ENCODE assay signal across 10 mouse cellular contexts in the genomic region with DNA sequence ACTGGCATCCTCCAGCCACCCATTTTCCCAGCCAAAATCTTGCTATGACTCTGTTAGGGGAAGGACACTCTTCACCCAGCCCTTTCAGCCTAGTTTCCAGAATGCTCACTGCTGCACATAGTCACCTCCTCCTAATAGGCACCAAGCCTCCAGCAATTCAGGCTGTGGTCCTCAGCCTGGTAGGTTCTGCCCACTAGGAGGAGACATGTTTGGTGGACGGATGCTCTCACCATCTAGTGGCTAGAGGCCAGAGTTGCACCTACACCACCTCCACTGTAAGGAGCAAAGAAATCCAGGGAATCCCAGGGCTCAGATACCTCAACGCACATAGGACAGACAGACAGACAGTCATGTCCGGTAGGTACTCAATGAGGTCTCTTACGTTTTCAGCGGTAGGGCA.
DNase-seq lines count a peak whose midpoint lies in the region; ATAC-seq and TF ChIP-seq lines count a peak whose summit lies in the region.
"Had no signal": no experiment of that assay in that cellular context is flagged by ENCODE, and none has a peak within 500 bp of the region (broad histone marks: within the 10 kb centered on the region; RNA-seq: fewer than 3 reads in every experiment).

No protein-coding gene starts in this region.

- H3K4me2 ChIP-seq in hindbrain, embryonic 15.5 days, result no peak overlapping the region
- no peak overlapping the region for H3K4me2 ChIP-seq in hindbrain, embryonic 13.5 days
- H3K4me2 ChIP-seq in forebrain, embryonic 11.5 days (ENCODE audit: low read depth, low read length, severe bottlenecking), result no peak overlapping the region
- H3K4me2 ChIP-seq: embryonic facial prominence, embryonic 12.5 days; limb, embryonic 13.5 days had no signal

- ATAC-seq in hindbrain, embryonic 15.5 days (ENCODE audit: low FRiP score, low read depth), result peak; percentile 23; the same call in 1 of the 2 replicates
- no peak for ATAC-seq in hindbrain, embryonic 13.5 days (ENCODE audit: low FRiP score)
- ATAC-seq in forebrain, embryonic 11.5 days (replicated peaks; ENCODE audit: low FRiP score), result no peak

- no peak overlapping the region for H3K4me3 ChIP-seq in hindbrain, embryonic 15.5 days
- no peak overlapping the region for H3K4me3 ChIP-seq in hindbrain, embryonic 13.5 days
- H3K4me3 ChIP-seq in C2C12 (ENCODE audit: insufficient read depth, poor library complexity, severe bottlenecking), result no peak overlapping the region
- no peak overlapping the region for H3K4me3 ChIP-seq in embryonic fibroblast, embryonic 13.5 days (ENCODE audit: insufficient read depth, low read length)
- no peak overlapping the region for H3K4me3 ChIP-seq in forebrain, embryonic 11.5 days (ENCODE audit: low read depth, low read length)
- H3K4me3 ChIP-seq: embryonic facial prominence, embryonic 12.5 days; limb, embryonic 13.5 days had no signal

- H3K9ac ChIP-seq in hindbrain, embryonic 15.5 days, result no peak overlapping the region
- H3K9ac ChIP-seq in hindbrain, embryonic 13.5 days, result no peak overlapping the region
- no peak overlapping the region for H3K9ac ChIP-seq in forebrain, embryonic 11.5 days (ENCODE audit: low read length)
- H3K9ac ChIP-seq: embryonic facial prominence, embryonic 12.5 days; limb, embryonic 13.5 days had no signal

- no peak for TF ChIP-seq POLR2A in embryonic fibroblast, embryonic 13.5 days (IDR thresholded peaks at IDR 0.05; ENCODE audit: low read depth, low read length)

- peaks cover 18% of the 10 kb centered on the region; the same call in 1 of the 2 replicates for H3K4me1 ChIP-seq in hindbrain, embryonic 15.5 days (replicated peaks)
- H3K4me1 ChIP-seq in hindbrain, embryonic 13.5 days (replicated peaks), result peaks cover 25% of the 10 kb centered on the region
- no peaks in the 10 kb centered on the region for H3K4me1 ChIP-seq in embryonic fibroblast, embryonic 13.5 days (ENCODE audit: control insufficient read depth, insufficient read depth, low read length)
- H3K4me1 ChIP-seq in forebrain, embryonic 11.5 days (replicated peaks; ENCODE audit: control insufficient read depth, insufficient read depth, low read length), result no peaks in the 10 kb centered on the region
- H3K4me1 ChIP-seq: embryonic facial prominence, embryonic 12.5 days had no signal

- no peaks in the 10 kb centered on the region for H3K79me3 ChIP-seq in C2C12 (ENCODE audit: low read depth)

- no peak overlapping the region for H3ac ChIP-seq in C2C12 (ENCODE audit: control insufficient read depth, insufficient read length, low read depth)

- 64% methylated on average over 5 of the region's 5 CpGs for WGBS in hindbrain, embryonic 15.5 days
- 65% methylated on average over 5 of the region's 5 CpGs for WGBS in hindbrain, embryonic 13.5 days
- 66% methylated on average over 5 of the region's 5 CpGs for WGBS in forebrain, embryonic 11.5 days

- DNase-seq in NIH3T3 (ENCODE audit: low read depth), result peak; percentile 54
- DNase-seq in layer of hippocampus, adult 9-11 months, result peak; percentile 51
- DNase-seq in right cerebral cortex, postnatal 10 days (ENCODE audit: low spot score in 2 of 2), result peak; percentile 70 to 74
- no peak for DNase-seq in forebrain, embryonic 11.5 days (ENCODE audit: low spot score)

- TF ChIP-seq CTCF in C2C12 (IDR thresholded peaks at IDR 0.05; ENCODE audit: control insufficient read depth, insufficient read depth, insufficient read length), result peak; percentile 26
- peak; percentile 67; the same call in 1 of the 2 replicates for TF ChIP-seq CTCF in embryonic fibroblast, embryonic 13.5 days (IDR thresholded peaks at IDR 0.05; ENCODE audit: borderline replicate concordance, insufficient read depth, low read length)

- peaks cover 61% of the 10 kb centered on the region for H3K36me3 ChIP-seq in hindbrain, embryonic 15.5 days
- peaks cover 92% of the 10 kb centered on the region for H3K36me3 ChIP-seq in hindbrain, embryonic 13.5 days
- peaks cover 54% of the 10 kb centered on the region for H3K36me3 ChIP-seq in C2C12 (ENCODE audit: control insufficient read depth, insufficient read depth)
- H3K36me3 ChIP-seq in forebrain, embryonic 11.5 days (ENCODE audit: control insufficient read depth, insufficient read depth, low read length), result peaks cover 7% of the 10 kb centered on the region; the same call in 1 of the 2 replicates

- H3K79me2 ChIP-seq in C2C12 (ENCODE audit: control insufficient read depth, insufficient read depth), result no peaks in the 10 kb centered on the region

- no peaks in the 10 kb centered on the region for H3K27me3 ChIP-seq in hindbrain, embryonic 15.5 days
- no peaks in the 10 kb centered on the region for H3K27me3 ChIP-seq in hindbrain, embryonic 13.5 days
- no peaks in the 10 kb centered on the region for H3K27me3 ChIP-seq in C2C12 (ENCODE audit: control insufficient read depth, insufficient read depth, insufficient read length)
- no peaks in the 10 kb centered on the region for H3K27me3 ChIP-seq in forebrain, embryonic 11.5 days (ENCODE audit: control insufficient read depth, insufficient read depth, low read length)
- H3K27me3 ChIP-seq: embryonic facial prominence, embryonic 12.5 days; limb, embryonic 13.5 days had no signal

- H3K27ac ChIP-seq in hindbrain, embryonic 15.5 days (replicated peaks), result no peak overlapping the region
- H3K27ac ChIP-seq in hindbrain, embryonic 13.5 days, result no peak overlapping the region
- no peak overlapping the region for H3K27ac ChIP-seq in embryonic fibroblast, embryonic 13.5 days (ENCODE audit: insufficient read depth, low read length)
- no peak overlapping the region for H3K27ac ChIP-seq in forebrain, embryonic 11.5 days (ENCODE audit: low read depth, low read length)
- H3K27ac ChIP-seq: embryonic facial prominence, embryonic 12.5 days; limb, embryonic 13.5 days had no signal

- no peaks in the 10 kb centered on the region for H3K9me3 ChIP-seq in hindbrain, embryonic 15.5 days
- no peaks in the 10 kb centered on the region for H3K9me3 ChIP-seq in hindbrain, embryonic 13.5 days
- H3K9me3 ChIP-seq in forebrain, embryonic 11.5 days (ENCODE audit: control insufficient read depth, low read length), result no peaks in the 10 kb centered on the region
- H3K9me3 ChIP-seq: embryonic facial prominence, embryonic 12.5 days; limb, embryonic 13.5 days had no signal

TF ChIP-seq in C2C12, 6 proteins besides CTCF, POLR2A, EP300 and RAD21:
- TF ChIP-seq MYOD1 (IDR thresholded peaks at IDR 0.05; ENCODE audit: control insufficient read depth, insufficient read length, low read depth), result no peak
- TF ChIP-seq FOSL1 (IDR thresholded peaks at IDR 0.05; ENCODE audit: insufficient read depth, low read length, poor library complexity, severe bottlenecking), result no peak
